Mouse (Mus musculus) CH12.LX (cell line): ENCODE data around the gene Med25. TPM values are rescaled to one million over a fixed set of nuclear protein-coding genes. Genes with fewer than 3 reads are reported as not detected.
A peak's percentile ranks its signal among the peaks of the same experiment; 100 is the strongest.

ENCODE experiments used
- DNase-seq: peaks from one replicate; pipeline ENCODE4 v3.0.0-alpha.2; 2013; ENCODE audit errors: extremely low read depth
- H3K27ac ChIP-seq: 2 replicates; pipeline ENCODE4 v1.5.1; 2012; ENCODE audit warnings: low read depth, mild to moderate bottlenecking, control low read depth, moderate library complexity; ENCODE audit not compliant: insufficient read depth
- H3K27me3 ChIP-seq: replicated peaks from 2 replicates; pipeline ENCODE3; 2012; ENCODE audit warnings: inconsistent platforms
- H3K36me3 ChIP-seq, 2 experiments: replicated peaks in 1 of 2; 2 replicates each; pipeline versions ENCODE3 to v1.6.1; 2012; ENCODE audit warnings: inconsistent platforms in 1 of 2, low read length in 1 of 2, mild to moderate bottlenecking in 1 of 2, mixed read lengths in 1 of 2, moderate library complexity in 1 of 2; ENCODE audit not compliant: control insufficient read depth in 1 of 2, insufficient read depth in 1 of 2
- H3K4me1 ChIP-seq, 2 experiments: 2 replicates each; pipeline ENCODE4 v1.6.1; 2012; ENCODE audit warnings: inconsistent platforms in 1 of 2, moderate library complexity in 1 of 2; ENCODE audit not compliant: insufficient read depth in 2 of 2, control insufficient read depth in 1 of 2
- H3K4me2 ChIP-seq: 2 replicates; pipeline ENCODE4 v1.6.1; 2012; ENCODE audit warnings: low read depth, mild to moderate bottlenecking, control low read depth; ENCODE audit not compliant: poor library complexity, insufficient read depth, severe bottlenecking
- H3K4me3 ChIP-seq, 3 experiments: fragments of 150-350 bp in 1 of 3; sonication (generic) in 1 of 3; replicated peaks in 1 of 3; 2 replicates each; pipeline versions ENCODE3 to v1.5.1; 2011 to 2012; ENCODE audit warnings: low read depth in 2 of 3, low read length in 2 of 3, mild to moderate bottlenecking in 2 of 3, moderate library complexity in 2 of 3, control low read depth in 1 of 3, improper control_type of control experiment in 1 of 3, inconsistent platforms in 1 of 3, mixed read lengths in 1 of 3; ENCODE audit not compliant: poor library complexity in 1 of 3
- H3K79me2 ChIP-seq: replicated peaks from 2 replicates; pipeline ENCODE4 v1.6.1; 2012; ENCODE audit warnings: mild to moderate bottlenecking, moderate library complexity; ENCODE audit not compliant: control insufficient read depth, poor library complexity, insufficient read depth, severe bottlenecking; ENCODE audit errors: extremely low read depth
- H3K9ac ChIP-seq: 2 replicates; pipeline ENCODE4 v1.6.1; 2012; ENCODE audit warnings: low read depth, mild to moderate bottlenecking, control low read depth, moderate library complexity; ENCODE audit not compliant: insufficient read depth
- H3K9me3 ChIP-seq: replicated peaks from 2 replicates; pipeline ENCODE3; 2012; ENCODE audit warnings: low read length, inconsistent platforms, mixed read lengths
- CHD1 ChIP-seq: IDR thresholded peaks from 2 replicates; pipeline ENCODE4 v1.6.1; 2012; ENCODE audit warnings: low read depth, low read length, improper control_type of control experiment, inconsistent platforms
- CHD2 ChIP-seq: IDR thresholded peaks from 2 replicates; pipeline ENCODE4 v1.6.1; 2011; ENCODE audit warnings: low read length, improper control_type of control experiment
- E2F4 ChIP-seq: IDR thresholded peaks from 2 replicates; pipeline ENCODE4 v1.6.1; 2011; ENCODE audit warnings: low read depth, low read length, improper control_type of control experiment; ENCODE audit not compliant: insufficient replicate concordance
- EP300 ChIP-seq: IDR thresholded peaks from 2 replicates; pipeline ENCODE4 v1.6.1; 2011; ENCODE audit warnings: low read length, improper control_type of control experiment
- ETS1 ChIP-seq: conservative IDR thresholded peaks from 2 replicates; pipeline ENCODE4 v1.6.1; 2012; ENCODE audit warnings: low read depth, mild to moderate bottlenecking, inconsistent platforms, low read length, improper control_type of control experiment, moderate library complexity
- GABPA ChIP-seq: IDR thresholded peaks from 2 replicates; pipeline ENCODE4 v1.6.1; 2012; ENCODE audit warnings: low read depth, low read length, improper control_type of control experiment, inconsistent platforms; ENCODE audit not compliant: insufficient replicate concordance
- HCFC1 ChIP-seq: IDR thresholded peaks from 2 replicates; pipeline ENCODE4 v1.6.1; 2012; ENCODE audit warnings: low read depth, mild to moderate bottlenecking, inconsistent platforms, low read length, improper control_type of control experiment
- IRF4 ChIP-seq: IDR thresholded peaks from 2 replicates; pipeline ENCODE4 v1.6.1; 2014; ENCODE audit warnings: low read depth, mild to moderate bottlenecking, inconsistent platforms, low read length, improper control_type of control experiment
- JUN ChIP-seq: IDR thresholded peaks from 2 replicates; pipeline ENCODE4 v1.6.1; 2011; ENCODE audit warnings: low read depth, mild to moderate bottlenecking, low read length, improper control_type of control experiment, moderate library complexity; ENCODE audit not compliant: insufficient read depth
- MAFK ChIP-seq: IDR thresholded peaks from 2 replicates; pipeline ENCODE4 v1.6.1; 2011; ENCODE audit warnings: low read length, improper control_type of control experiment; ENCODE audit not compliant: insufficient replicate concordance
- MAZ ChIP-seq: IDR thresholded peaks from 2 replicates; pipeline ENCODE4 v1.6.1; 2012; ENCODE audit warnings: low read depth, mild to moderate bottlenecking, inconsistent platforms, low read length, improper control_type of control experiment, moderate library complexity
- MYC ChIP-seq: IDR thresholded peaks from 2 replicates; pipeline ENCODE4 v1.6.1; 2011; ENCODE audit warnings: low read depth, mild to moderate bottlenecking, improper control_type of control experiment, low read length
- PAX5 ChIP-seq: IDR thresholded peaks from 2 replicates; pipeline ENCODE4 v1.6.1; 2012; ENCODE audit warnings: low read length, inconsistent platforms, mixed read lengths
- RAD21 ChIP-seq: IDR thresholded peaks from 2 replicates; pipeline ENCODE4 v1.6.1; 2011; ENCODE audit warnings: low read depth, mild to moderate bottlenecking, low read length, improper control_type of control experiment, moderate library complexity
- SIN3A ChIP-seq: IDR thresholded peaks from 2 replicates; pipeline ENCODE4 v1.6.1; 2012; ENCODE audit warnings: low read length, improper control_type of control experiment, inconsistent platforms
- SMC3 ChIP-seq: IDR thresholded peaks from 2 replicates; pipeline ENCODE4 v1.6.1; 2011; ENCODE audit warnings: low read depth, low read length, improper control_type of control experiment
- TBP ChIP-seq: conservative IDR thresholded peaks from 2 replicates; pipeline ENCODE4 v1.6.1; 2011; ENCODE audit warnings: low read depth, low read length, improper control_type of control experiment
- TCF12 ChIP-seq: IDR thresholded peaks from 2 replicates; pipeline ENCODE4 v1.6.1; 2014; ENCODE audit warnings: low read depth, mild to moderate bottlenecking, inconsistent platforms, low read length, improper control_type of control experiment
- UBTF ChIP-seq: IDR thresholded peaks from 2 replicates; pipeline ENCODE4 v1.6.1; 2012; ENCODE audit warnings: low read depth, mild to moderate bottlenecking, inconsistent platforms, low read length, improper control_type of control experiment, moderate library complexity
- USF2 ChIP-seq: conservative IDR thresholded peaks from 2 replicates; pipeline ENCODE4 v1.6.1; 2011; ENCODE audit warnings: low read depth, low read length, improper control_type of control experiment
- ZC3H11A ChIP-seq: IDR thresholded peaks from 2 replicates; pipeline ENCODE4 v1.6.1; 2012; ENCODE audit warnings: low read depth, mild to moderate bottlenecking, inconsistent platforms, low read length, improper control_type of control experiment
- ZMIZ1 ChIP-seq: IDR thresholded peaks from 2 replicates; pipeline ENCODE4 v1.6.1; 2012; ENCODE audit warnings: low read depth, mild to moderate bottlenecking, inconsistent platforms, low read length, improper control_type of control experiment
- dilution Hi-C: fragments of 300-500 bp; cut with MboI; formaldehyde crosslinking; loops from 2 replicates; pipeline ENCODE4 v1.14.3; 2020; ENCODE audit warnings: low sequenced_read_pairs; ENCODE audit not compliant: extremely low pct_unique_long_range_greater_than_20kb, extremely low pct_ligation_motif_present
- in situ Hi-C: fragments of 300-500 bp; cut with MboI; formaldehyde crosslinking; loops from 3 replicates; pipeline ENCODE4 v1.14.3; 2019; ENCODE audit warnings: low sequenced_read_pairs, low pct_ligation_motif_present, low pct_unique_long_range_greater_than_20kb, mixed read lengths
- polyA plus RNA-seq: library from polyadenylated mRNA; unstranded; fragments of >175 nt; gene quantifications from 2 replicates; pipeline ENCODE4 v1.2.1, GENCODE M21; 2012; ENCODE audit warnings: low read depth; ENCODE audit not compliant: insufficient read length
- total RNA-seq, 2 experiments: library from RNA; depleted of rRNA; stranded (reverse); fragments of 300-350 nt in 1 of 2; fragments of >200 nt in 1 of 2; gene quantifications; 2 replicates each; pipeline ENCODE4 v1.2.3; 2012 to 2014

The Med25 gene
- total and polyA plus RNA-seq, 3 experiments: 18.4 to 67.4 (median 56.7) TPM

- H3K9ac ChIP-seq: no peak overlapping the region
- DNase-seq: peak; percentile 79
- dilution Hi-C loops (no loop called here), in situ Hi-C loops (no loop called here)
- H3K27ac ChIP-seq: peak overlapping the region; percentile 17; the same call in 1 of the 2 replicates
- TF ChIP-seq MAFK: no peak
- peak; percentile 43; the same call in 1 of the 2 replicates for TF ChIP-seq ETS1
- no peak overlapping the region for H3K4me3 ChIP-seq
- no peak overlapping the region for H3K4me2 ChIP-seq
- H3K4me1 ChIP-seq: peaks cover 0 to 28% of the 10 kb centered on the region in 2 experiments; a peak in 2 of 4 replicates
- peaks cover 83 to 99% of the 10 kb centered on the region in 2 experiments for H3K36me3 ChIP-seq
- H3K9me3 ChIP-seq: no peaks in the 10 kb centered on the region
- H3K27me3 ChIP-seq: no peaks in the 10 kb centered on the region
- no peaks in the 10 kb centered on the region for H3K79me2 ChIP-seq
Measured at GRCm38 (mm10) chr7:44908706-44909476, 16.4 kb upstream of the Med25 start.

- no peak for TF ChIP-seq USF2
- no peak for TF ChIP-seq JUN
- no peak for TF ChIP-seq MYC
- TF ChIP-seq UBTF: no peak
- TF ChIP-seq SIN3A: no peak
- no peak for TF ChIP-seq CHD1
- TF ChIP-seq ZMIZ1: no peak
- no peak for TF ChIP-seq MAZ
- TF ChIP-seq PAX5: no peak
- no peak for TF ChIP-seq E2F4
- TF ChIP-seq CHD2: no peak
- TF ChIP-seq HCFC1: no peak
- no peak for TF ChIP-seq IRF4
- no peak for TF ChIP-seq TBP
- TF ChIP-seq EP300: no peak
- TF ChIP-seq ZC3H11A: no peak
- no peak for TF ChIP-seq GABPA
- no peak for TF ChIP-seq SMC3
- no peak for TF ChIP-seq RAD21
- no peak for TF ChIP-seq TCF12
- in situ Hi-C loops (no loop called here), dilution Hi-C loops (no loop called here)
- DNase-seq: no peak
- Histone ChIP-seq H3K4me3 (no peak overlapping the region), H3K4me2 (no peak overlapping the region), H3K9ac (no peak overlapping the region), H3K27me3 (no peaks in the 10 kb centered on the region), H3K27ac (no peak overlapping the region), H3K4me1 (peaks cover 0 to 31% of the 10 kb centered on the region in 2 experiments; a peak in 2 of 4 replicates), H3K36me3 (peaks cover 94 to 100% of the 10 kb centered on the region in 2 experiments), H3K79me2 (no peaks in the 10 kb centered on the region), H3K9me3 (no peaks in the 10 kb centered on the region)
Measured at GRCm38 (mm10) chr7:44905430-44905829, 12.9 kb upstream of the Med25 start.
